Mouse (Mus musculus): ENCODE measurements around the gene Gm20431.

GRCm38 (mm10) chr2:167688126-167688497 is 26.8 kb upstream of the Gm20431 start:
- TF ChIP-seq CTCF (IDR thresholded peaks at IDR 0.05; ENCODE audit: control insufficient read depth, insufficient read depth, insufficient replicate concordance, low read depth, low read length): no peak
- no peak for TF ChIP-seq POLR2A (IDR thresholded peaks at IDR 0.05; ENCODE audit: control insufficient read depth, low read depth, low read length)

Measured in testis, adult 2 months (tissue).